Mouse (Mus musculus): ENCODE measurements around the gene Gtf3c1. TPM values are rescaled to one million over a fixed set of nuclear protein-coding genes. Genes with fewer than 3 reads are reported as not detected.

Gene Gtf3c1
- polyA plus RNA-seq, 1 experiment from 2014 or later, result 35.5 TPM

DNA sequence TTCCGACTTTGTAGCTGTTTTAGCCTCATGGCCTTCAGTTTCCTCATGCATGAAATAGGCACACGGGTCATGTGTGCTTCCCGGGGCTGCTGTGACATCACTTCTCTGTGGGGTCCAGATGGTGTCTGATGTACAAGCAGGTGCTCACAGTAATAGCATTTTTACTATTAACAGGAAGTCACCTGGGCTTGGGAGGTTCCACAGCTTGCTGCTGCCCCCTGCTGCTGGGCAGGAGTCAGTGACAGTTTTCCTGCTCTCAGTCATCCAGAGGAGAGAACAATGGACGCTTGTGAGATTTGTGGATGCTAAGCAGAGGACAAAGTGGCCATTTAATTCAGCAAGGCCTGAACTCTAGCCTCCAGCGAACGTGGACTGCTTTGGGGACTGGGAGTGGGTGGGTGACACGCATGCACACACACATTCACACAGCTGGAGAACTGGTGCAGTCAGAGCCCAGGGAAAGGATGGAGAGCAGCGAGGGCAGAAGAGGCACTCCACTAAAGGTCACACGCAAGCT, 68.7 kb downstream of the Gtf3c1 start:
- Histone ChIP-seq H3K27me3 (ENCODE audit: control insufficient read depth, insufficient read depth, low read length) (no peaks in the 10 kb centered on the region), H3K9ac (ENCODE audit: low read depth, low read length) (no peak overlapping the region), H3K4me1 (ENCODE audit: control insufficient read depth, insufficient read depth, low read length) (no peaks in the 10 kb centered on the region), H3K27ac (ENCODE audit: low read depth, low read length) (no peak overlapping the region), H3K4me2 (replicated peaks; ENCODE audit: low read depth, low read length) (no peak overlapping the region), H3K36me3 (ENCODE audit: control insufficient read depth, insufficient read depth, low read length) (peaks cover 45% of the 10 kb centered on the region), H3K9me3 (ENCODE audit: control insufficient read depth, low read length) (no peaks in the 10 kb centered on the region), H3K4me3 (ENCODE audit: low read length) (no peak overlapping the region)
- ATAC-seq (ENCODE audit: low FRiP score, low TSS enrichment), result peak; percentile 51
- 43% methylated on average over 9 of the region's 9 CpGs for WGBS

DNA sequence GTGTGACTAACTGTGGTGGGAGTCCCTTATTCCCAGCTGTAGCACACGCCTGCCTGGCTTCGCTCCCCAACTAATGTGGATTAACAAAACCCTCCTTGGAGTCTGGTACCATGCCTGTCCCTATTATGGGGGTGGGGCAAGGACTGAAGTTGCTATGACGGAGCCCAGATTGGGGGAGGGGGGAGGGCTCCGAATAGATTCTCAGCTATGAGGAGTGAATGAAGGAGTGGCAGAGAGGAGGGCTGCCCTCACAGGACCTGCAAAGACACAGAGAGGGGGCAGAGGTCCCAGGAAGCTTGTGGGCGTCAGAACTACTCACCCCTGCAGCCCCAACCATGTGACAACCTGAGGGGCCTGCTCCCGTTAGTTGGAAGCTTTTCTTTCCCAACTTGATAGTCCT, 69.2 kb downstream of the Gtf3c1 start:
- H3K4me2 ChIP-seq (replicated peaks; ENCODE audit: low read depth, low read length), result no peak overlapping the region
- H3K27ac ChIP-seq (ENCODE audit: low read depth, low read length), result no peak overlapping the region
- H3K4me3 ChIP-seq (ENCODE audit: low read length), result no peak overlapping the region
- H3K4me1 ChIP-seq (ENCODE audit: control insufficient read depth, insufficient read depth, low read length), result no peaks in the 10 kb centered on the region
- no peak overlapping the region for H3K9ac ChIP-seq (ENCODE audit: low read depth, low read length)
- no peaks in the 10 kb centered on the region for H3K9me3 ChIP-seq (ENCODE audit: control insufficient read depth, low read length)
- no peaks in the 10 kb centered on the region for H3K27me3 ChIP-seq (ENCODE audit: control insufficient read depth, insufficient read depth, low read length)
- ATAC-seq (ENCODE audit: low FRiP score, low TSS enrichment), result no peak
- H3K36me3 ChIP-seq (ENCODE audit: control insufficient read depth, insufficient read depth, low read length), result peaks cover 39% of the 10 kb centered on the region
- 66% methylated on average over 6 of the region's 6 CpGs for WGBS

GRCm38 (mm10) chr7:125637220-125638140, 70.1 kb downstream of the Gtf3c1 start:
- no peak overlapping the region for H3K4me3 ChIP-seq (ENCODE audit: low read length)
- no peak overlapping the region for H3K4me2 ChIP-seq (replicated peaks; ENCODE audit: low read depth, low read length)
- H3K27ac ChIP-seq (ENCODE audit: low read depth, low read length), result no peak overlapping the region
- 83% methylated on average over 8 of the region's 8 CpGs for WGBS
- peaks cover 3% of the 10 kb centered on the region; the same call in 1 of the 2 replicates for H3K4me1 ChIP-seq (ENCODE audit: control insufficient read depth, insufficient read depth, low read length)
- peaks cover 30% of the 10 kb centered on the region for H3K36me3 ChIP-seq (ENCODE audit: control insufficient read depth, insufficient read depth, low read length)
- H3K9ac ChIP-seq (ENCODE audit: low read depth, low read length), result no peak overlapping the region
- no peaks in the 10 kb centered on the region for H3K9me3 ChIP-seq (ENCODE audit: control insufficient read depth, low read length)
- H3K27me3 ChIP-seq (ENCODE audit: control insufficient read depth, insufficient read depth, low read length), result no peaks in the 10 kb centered on the region
- ATAC-seq (ENCODE audit: low FRiP score, low TSS enrichment), result no peak

GRCm38 (mm10) chr7:125630989-125631388, 76.6 kb downstream of the Gtf3c1 start:
- no peak for ATAC-seq (ENCODE audit: low FRiP score, low TSS enrichment)

DNA sequence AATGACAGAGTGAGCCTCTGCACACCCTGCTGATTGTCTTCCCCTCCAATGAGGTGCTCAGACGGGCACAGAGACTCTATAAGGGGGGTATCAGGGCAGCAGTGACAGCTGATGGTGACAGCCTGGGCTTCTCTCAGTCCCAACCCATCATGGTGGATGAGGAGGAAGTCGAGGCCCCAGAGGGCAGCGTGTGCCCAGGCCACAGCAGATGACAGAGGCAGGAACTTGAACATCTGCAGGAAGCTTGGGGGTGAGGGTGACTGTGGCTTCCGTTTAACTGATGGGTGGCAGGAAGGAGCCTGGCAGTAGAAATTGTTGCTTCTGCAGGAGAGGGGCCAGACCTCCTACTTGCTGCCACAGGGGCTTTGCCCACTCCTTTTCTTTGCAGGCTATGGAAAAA, 77.3 kb downstream of the Gtf3c1 start:
- Histone ChIP-seq H3K4me3 (ENCODE audit: low read length) (no peak overlapping the region), H3K9me3 (ENCODE audit: control insufficient read depth, low read length) (peaks cover 4% of the 10 kb centered on the region; the same call in 1 of the 2 replicates), H3K4me1 (ENCODE audit: control insufficient read depth, insufficient read depth, low read length) (peaks cover 13% of the 10 kb centered on the region), H3K9ac (ENCODE audit: low read depth, low read length) (no peak overlapping the region), H3K36me3 (ENCODE audit: control insufficient read depth, insufficient read depth, low read length) (no peaks in the 10 kb centered on the region), H3K4me2 (replicated peaks; ENCODE audit: low read depth, low read length) (no peak overlapping the region), H3K27ac (ENCODE audit: low read depth, low read length) (no peak overlapping the region), H3K27me3 (ENCODE audit: control insufficient read depth, insufficient read depth, low read length) (no peaks in the 10 kb centered on the region)
- 63% methylated on average over 4 of the region's 4 CpGs for WGBS
- ATAC-seq (ENCODE audit: low FRiP score, low TSS enrichment), result no peak

More at GRCm38 (mm10) chr7:125630989-125631388, 76.6 kb downstream of the Gtf3c1 start:
- Histone ChIP-seq H3K9ac (ENCODE audit: low read depth, low read length) (no peak overlapping the region), H3K27me3 (ENCODE audit: control insufficient read depth, insufficient read depth, low read length) (no peaks in the 10 kb centered on the region), H3K4me2 (replicated peaks; ENCODE audit: low read depth, low read length) (no peak overlapping the region), H3K4me3 (ENCODE audit: low read length) (no peak overlapping the region), H3K4me1 (ENCODE audit: control insufficient read depth, insufficient read depth, low read length) (peaks cover 10% of the 10 kb centered on the region), H3K27ac (ENCODE audit: low read depth, low read length) (no peak overlapping the region), H3K36me3 (ENCODE audit: control insufficient read depth, insufficient read depth, low read length) (no peaks in the 10 kb centered on the region), H3K9me3 (ENCODE audit: control insufficient read depth, low read length) (peaks cover 4% of the 10 kb centered on the region; the same call in 1 of the 2 replicates)
- 87% methylated on average over 3 of the region's 3 CpGs for WGBS

GRCm38 (mm10) chr7:125625829-125626228, 81.8 kb downstream of the Gtf3c1 start:
- WGBS, result 35% methylated on average over 7 of the region's 7 CpGs
- ATAC-seq (ENCODE audit: low FRiP score, low TSS enrichment), result peak; percentile 61; the same call in 1 of the 2 replicates

GRCm38 (mm10) chr7:125625219-125625618, 82.4 kb downstream of the Gtf3c1 start:
- Histone ChIP-seq H3K27me3 (ENCODE audit: control insufficient read depth, insufficient read depth, low read length) (no peaks in the 10 kb centered on the region), H3K27ac (ENCODE audit: low read depth, low read length) (no peak overlapping the region), H3K9me3 (ENCODE audit: control insufficient read depth, low read length) (peaks cover 4% of the 10 kb centered on the region; the same call in 1 of the 2 replicates), H3K9ac (ENCODE audit: low read depth, low read length) (no peak overlapping the region), H3K4me2 (replicated peaks; ENCODE audit: low read depth, low read length) (no peak overlapping the region), H3K36me3 (ENCODE audit: control insufficient read depth, insufficient read depth, low read length) (no peaks in the 10 kb centered on the region), H3K4me3 (ENCODE audit: low read length) (no peak overlapping the region), H3K4me1 (ENCODE audit: control insufficient read depth, insufficient read depth, low read length) (0 out of 2 replicates have a peak, but pooled peaks cover 4% of the 10 kb centered on the region)
- ATAC-seq (ENCODE audit: low FRiP score, low TSS enrichment), result no peak
- WGBS, result 75% methylated on average over 4 of the region's 4 CpGs

More at GRCm38 (mm10) chr7:125625829-125626228, 81.8 kb downstream of the Gtf3c1 start:
- peaks cover 4% of the 10 kb centered on the region; the same call in 1 of the 2 replicates for H3K9me3 ChIP-seq (ENCODE audit: control insufficient read depth, low read length)
- no peaks in the 10 kb centered on the region for H3K36me3 ChIP-seq (ENCODE audit: control insufficient read depth, insufficient read depth, low read length)
- no peak overlapping the region for H3K4me2 ChIP-seq (replicated peaks; ENCODE audit: low read depth, low read length)
- H3K9ac ChIP-seq (ENCODE audit: low read depth, low read length), result no peak overlapping the region
- 0 out of 2 replicates have a peak, but pooled peaks cover 4% of the 10 kb centered on the region for H3K4me1 ChIP-seq (ENCODE audit: control insufficient read depth, insufficient read depth, low read length)
- no peak overlapping the region for H3K27ac ChIP-seq (ENCODE audit: low read depth, low read length)
- H3K4me3 ChIP-seq (ENCODE audit: low read length), result no peak overlapping the region
- H3K27me3 ChIP-seq (ENCODE audit: control insufficient read depth, insufficient read depth, low read length), result no peaks in the 10 kb centered on the region

DNA sequence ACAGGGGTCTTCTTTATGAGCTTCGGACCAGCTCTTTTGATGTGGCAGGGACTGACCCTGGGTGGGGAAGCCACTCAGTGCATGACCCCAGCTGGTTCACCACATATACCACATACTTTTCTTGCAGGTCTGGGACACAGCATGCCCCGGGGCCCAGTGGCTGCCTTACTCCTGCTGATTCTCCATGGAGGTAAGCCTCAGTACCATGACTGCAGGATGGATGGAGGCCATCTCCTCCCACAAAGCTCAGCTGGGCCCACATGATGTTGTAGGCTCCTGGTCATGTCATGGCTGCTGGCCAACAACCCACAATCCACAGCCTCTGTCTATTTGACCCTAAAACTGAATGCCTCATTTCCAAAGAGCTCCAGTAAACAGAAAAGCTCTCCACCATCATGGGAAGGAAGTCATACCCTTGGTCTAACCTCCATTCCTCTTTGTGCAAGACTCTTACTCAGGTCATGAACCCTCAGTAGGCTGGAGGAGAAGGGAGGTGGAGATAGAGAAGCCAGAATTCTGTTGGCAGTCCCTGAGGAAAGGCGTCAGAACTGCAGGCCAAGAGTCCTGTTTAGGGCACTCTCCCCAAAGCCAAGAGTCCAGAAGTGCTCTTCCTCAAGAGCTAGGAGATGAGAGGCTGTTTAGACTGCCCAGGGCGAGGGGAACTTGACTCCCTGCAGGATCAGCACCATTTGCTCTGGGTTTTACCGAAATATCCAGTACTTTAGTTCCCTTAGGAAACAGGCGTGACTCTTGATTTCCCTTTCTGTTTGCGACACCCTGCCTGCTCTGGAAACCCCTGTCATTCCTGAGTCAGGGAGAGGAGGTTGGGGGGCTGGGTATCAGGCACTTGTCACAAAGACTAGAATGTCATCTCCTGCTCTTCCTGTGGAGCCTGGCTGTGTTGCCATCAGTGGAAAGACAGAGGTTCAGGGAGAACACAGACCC, 84.6 kb downstream of the Gtf3c1 start:
- Histone ChIP-seq H3K4me3 (ENCODE audit: low read length) (no peak overlapping the region), H3K9me3 (ENCODE audit: control insufficient read depth, low read length) (no peaks in the 10 kb centered on the region), H3K4me2 (replicated peaks; ENCODE audit: low read depth, low read length) (no peak overlapping the region), H3K36me3 (ENCODE audit: control insufficient read depth, insufficient read depth, low read length) (no peaks in the 10 kb centered on the region), H3K9ac (ENCODE audit: low read depth, low read length) (no peak overlapping the region), H3K4me1 (ENCODE audit: control insufficient read depth, insufficient read depth, low read length) (0 out of 2 replicates have a peak, but pooled peaks cover 4% of the 10 kb centered on the region), H3K27me3 (ENCODE audit: control insufficient read depth, insufficient read depth, low read length) (no peaks in the 10 kb centered on the region), H3K27ac (ENCODE audit: low read depth, low read length) (no peak overlapping the region)
- WGBS, result 66% methylated on average over 7 of the region's 7 CpGs
- ATAC-seq (ENCODE audit: low FRiP score, low TSS enrichment), result no peak

All from kidney, embryonic 14.5 days (tissue).